Mouse (Mus musculus) spleen, postnatal 14 days (tissue): Measurements from ENCODE around the gene Upk2.

Experiments
- DNase-seq, 2 experiments: peaks; one replicate each; pipeline ENCODE4 v3.0.0; 2021 to 2022; ENCODE audit warnings: low spot score in 2 of 2

Gene Upk2

DNA sequence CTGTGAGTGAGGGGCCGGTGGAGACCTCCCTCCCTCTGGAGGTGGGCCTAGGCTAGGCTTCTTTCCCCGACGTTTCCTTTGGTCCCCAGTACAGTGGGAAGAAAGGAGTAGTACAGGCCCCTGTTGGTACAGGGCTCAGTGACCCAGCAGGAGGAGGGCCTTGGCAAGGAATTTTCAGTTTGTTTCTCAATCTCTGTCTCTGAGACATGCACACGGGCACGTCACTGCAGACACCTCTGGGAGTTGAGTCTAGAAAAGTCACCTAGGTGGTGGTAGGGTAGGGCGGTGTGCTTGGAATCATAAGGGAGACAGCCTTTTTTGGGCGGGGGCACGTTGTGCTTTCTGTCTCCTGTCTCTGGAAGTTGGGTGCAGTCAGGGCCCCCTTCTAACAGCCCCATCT is 33.6 kb upstream of the Upk2 start:
- no peak for DNase-seq

DNA sequence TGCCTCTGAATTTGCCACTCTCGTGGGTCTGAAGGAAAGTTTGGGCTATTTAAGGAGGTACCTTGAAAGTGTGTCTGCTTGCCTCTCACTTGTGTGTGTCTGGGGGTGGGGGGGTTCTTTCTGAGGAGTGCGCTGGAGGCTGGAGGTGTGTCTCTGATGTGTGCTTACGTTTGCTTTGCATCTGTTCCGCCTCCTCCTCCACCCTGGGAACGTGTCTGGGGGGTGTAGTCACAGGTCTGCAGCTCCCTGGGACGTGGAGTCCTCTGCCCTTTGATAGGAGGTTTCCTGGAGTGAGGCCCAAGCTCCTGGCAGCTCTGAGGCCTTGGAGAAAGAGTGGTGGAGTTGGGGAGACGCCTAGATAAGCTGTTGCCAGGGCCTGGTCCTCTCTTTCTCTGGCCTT is 32.7 kb upstream of the Upk2 start:
- peak in 1 of 2 experiments; percentile 5 for DNase-seq

DNA sequence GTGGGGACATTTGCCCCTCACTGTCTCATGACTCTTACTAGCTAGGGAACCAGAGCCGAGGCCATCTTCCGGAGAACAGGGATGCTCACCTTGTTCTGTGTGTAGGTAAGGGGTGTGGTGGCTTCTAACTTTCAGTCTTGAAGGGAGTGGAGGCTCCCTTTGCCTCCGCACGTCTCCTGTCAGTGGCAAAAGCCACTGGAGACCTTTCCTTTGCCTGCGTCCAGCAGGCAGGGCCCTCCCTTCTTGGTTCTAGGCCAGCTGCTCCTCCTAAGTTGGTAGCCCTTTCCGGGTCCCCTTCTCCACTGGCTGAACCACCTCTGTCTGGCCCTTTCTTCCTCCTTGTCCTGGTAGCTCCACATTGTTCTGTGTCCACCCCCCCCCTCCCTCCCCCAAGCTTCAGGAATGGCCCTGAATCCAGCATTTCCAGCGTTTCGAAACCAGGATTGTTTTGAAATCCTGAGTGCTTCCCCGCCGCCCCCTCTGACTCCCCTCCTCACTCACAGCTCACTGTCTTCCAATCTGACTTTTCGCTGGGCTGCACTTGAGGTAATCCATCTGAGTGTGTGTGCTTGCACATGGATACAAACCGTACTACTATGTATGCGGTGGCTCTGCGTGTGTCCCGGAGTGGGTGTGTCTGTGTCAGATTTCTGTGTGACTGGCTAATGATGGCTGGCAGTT is 32.1 kb upstream of the Upk2 start:
- DNase-seq, result peak in 1 of 2 experiments; percentile 5

DNA sequence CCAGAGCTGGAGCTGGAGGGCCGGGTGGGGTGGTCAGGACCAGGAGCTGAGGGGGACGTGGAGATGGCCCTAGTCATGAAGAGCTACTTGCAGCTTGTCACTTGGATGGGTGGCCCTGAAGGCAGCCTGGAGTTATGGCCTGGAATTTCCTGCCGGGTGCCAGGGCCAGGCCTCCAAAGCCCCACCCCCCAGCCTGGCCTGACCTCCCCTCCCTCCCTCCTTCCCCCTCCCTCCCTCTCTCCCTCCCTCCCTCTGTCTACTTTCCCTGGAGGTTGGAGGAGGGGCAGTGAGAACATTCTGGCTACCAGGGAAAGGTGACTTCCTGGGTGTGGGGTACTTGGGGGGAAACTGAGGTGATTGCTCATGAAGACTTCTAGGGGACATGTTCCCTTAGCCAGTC is 31.6 kb upstream of the Upk2 start:
- peak in 1 of 2 experiments; percentile 5 for DNase-seq

DNA sequence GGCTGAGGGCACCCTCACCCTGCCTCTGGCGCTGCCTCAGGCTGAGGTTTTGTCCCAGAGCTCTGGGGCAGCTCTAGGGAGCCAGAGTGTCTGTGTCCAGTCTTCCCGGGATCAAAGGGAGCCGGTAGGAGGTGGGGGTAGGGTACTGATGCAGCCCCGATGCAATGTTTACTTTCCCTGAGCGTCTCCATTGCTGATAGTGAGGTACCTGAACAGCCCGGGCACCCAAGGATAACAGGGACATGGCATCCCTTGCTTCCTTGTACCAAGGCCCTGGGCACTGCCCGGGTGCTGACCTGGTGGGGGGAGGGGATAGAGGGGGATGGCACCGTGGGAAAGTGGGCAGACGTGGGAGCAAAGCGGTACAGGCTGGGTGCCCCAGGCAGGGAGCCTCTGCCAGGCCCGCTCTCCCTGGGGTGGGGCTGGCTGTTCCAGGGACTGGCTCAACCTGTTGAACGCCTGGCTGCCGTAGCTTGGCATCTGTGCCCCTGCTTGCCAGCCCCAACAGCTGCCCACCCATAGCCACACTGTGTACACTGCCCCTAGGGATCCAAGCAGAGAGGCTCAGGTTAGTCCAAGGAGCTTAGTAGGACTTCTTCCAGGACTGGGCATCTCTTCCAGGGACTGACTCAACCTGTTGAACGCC is 30.9 kb upstream of the Upk2 start:
- peak in 1 of 2 experiments; percentile 6 for DNase-seq

DNA sequence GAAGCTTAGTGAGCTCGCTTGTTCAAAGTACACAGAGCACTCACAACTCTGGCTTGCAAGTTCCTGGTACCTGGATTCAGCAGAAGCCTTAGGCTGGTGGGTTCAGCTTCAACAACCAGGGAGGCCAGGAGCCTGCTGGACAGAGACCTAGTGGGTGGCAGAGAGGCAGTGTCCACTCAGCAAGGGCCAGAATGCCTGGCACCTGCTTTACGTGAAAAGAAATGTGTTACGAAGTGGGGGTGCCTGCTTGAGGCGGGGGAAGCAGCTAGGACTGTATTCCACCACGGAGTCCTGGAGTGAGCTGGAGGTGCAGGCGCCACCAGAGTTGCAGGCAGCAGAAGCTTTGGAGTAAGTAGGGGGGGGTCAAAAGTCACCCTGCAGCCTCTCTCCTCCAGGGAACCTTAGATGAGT is 30.3 kb upstream of the Upk2 start:
- DNase-seq, result no peak

DNA sequence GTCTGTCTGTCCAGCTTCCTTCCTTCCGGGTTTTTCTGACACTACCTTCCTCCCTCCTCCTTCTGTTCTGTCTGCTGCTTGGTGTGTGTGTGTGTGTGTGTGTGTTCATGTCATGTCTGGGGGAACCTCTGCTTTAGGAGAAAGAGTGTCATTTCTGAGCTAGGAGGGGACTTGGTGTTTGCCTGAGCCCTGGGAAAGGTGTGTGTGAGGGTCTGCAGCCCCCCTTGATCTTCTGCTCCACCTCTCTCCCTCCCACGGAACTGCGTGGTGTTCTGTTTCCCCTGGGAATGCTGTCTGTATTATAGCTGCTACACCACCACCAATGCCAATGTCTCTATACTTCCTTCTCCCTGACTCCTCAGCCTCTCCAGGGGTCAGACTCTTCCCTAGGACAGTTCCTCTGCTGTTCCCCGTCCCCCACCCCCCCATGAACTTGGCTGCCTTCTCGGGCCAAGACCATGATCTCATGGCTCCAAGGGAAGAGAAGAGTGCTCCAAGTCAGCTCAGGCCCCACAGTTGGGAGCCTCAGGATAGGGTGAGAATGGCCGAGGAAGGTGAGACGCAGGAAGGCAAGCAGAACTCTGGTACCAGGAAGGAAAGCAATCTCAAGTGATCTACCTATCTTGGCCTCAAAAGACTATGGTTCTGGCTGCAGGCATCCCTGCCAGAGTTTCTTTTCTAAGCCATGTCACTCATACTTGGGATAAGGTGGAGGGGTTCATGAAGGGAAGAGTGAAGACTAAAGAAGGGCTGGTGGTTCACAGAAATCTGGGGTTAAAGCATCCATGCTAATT is 29.7 kb upstream of the Upk2 start:
- DNase-seq, result no peak

DNA sequence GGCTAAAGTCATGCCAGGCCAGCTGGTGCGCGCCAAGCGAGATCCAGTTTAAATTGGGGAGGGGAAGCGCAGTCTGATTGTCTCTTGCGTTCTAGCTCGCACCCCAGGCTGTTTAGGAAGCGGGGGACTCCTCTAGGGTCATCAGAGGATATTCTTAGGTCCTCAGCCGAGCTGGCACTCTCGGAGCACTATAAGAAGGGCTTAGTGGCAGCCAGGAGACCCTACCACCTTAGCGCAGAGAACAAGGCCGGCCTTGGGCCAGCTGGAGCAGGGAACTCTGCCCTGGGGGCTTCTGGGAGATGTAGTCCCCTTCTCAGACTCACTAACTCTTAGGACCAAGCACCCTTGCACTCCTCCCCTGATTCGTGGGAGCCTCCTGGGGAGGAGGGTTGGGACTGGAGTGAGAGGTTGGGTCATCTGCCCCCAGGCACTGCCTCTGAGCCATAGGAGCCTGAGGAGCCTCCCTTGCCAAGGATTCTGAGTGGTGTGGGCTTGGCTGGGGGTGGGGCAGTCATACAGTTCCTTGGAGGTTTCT is 28.8 kb upstream of the Upk2 start:
- no peak for DNase-seq

DNA sequence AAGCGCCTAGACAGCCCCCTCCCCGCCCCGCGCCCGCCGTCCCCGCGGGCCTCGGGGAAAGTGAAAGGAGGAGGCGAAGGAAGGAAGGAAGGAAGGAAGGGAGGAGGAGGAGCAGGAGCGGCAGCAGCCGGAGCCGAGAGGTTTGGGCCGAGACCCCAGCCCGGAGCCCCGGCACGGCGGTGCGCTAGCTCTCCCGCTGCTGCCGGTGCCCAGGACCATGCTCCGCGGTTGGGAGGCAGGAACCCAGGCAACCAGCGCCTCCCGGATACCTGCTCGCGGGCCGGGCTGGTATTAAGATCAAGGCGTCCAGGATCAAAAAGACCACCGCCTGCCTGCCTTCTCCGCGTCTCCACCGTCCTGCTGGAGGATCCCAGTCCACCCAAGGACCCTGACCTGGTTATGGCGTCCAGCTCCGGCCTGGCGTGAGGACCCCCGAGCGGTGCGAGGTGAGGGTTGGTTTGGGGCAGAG is 28.3 kb upstream of the Upk2 start:
- no peak for DNase-seq

DNA sequence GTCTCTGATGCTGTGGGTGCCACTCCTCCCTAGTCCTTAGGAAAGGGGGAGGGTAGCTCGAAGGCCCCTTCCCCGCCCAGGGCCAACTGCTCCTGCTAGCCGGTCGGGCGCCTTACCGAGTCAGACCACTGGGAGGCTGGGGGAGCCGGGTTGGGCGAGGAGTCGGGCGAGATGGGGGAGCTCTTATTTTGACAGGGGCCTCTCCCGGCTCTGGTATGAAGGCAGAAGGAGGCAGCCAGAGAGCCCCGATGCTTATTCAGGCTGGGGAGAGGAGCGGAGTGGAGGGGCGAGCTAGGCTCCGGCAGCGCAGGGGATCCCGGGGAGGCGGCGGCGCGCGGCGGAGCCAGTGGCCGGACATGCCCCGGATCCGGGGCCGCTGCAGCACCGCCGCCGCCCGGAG is 27.8 kb upstream of the Upk2 start, which contains the start of gene Bcl9l:
Gene Bcl9l (plus strand): TSS at position 274 of the 400 bp plus-strand sequence.
- peak; percentile 60 to 78 for DNase-seq

DNA sequence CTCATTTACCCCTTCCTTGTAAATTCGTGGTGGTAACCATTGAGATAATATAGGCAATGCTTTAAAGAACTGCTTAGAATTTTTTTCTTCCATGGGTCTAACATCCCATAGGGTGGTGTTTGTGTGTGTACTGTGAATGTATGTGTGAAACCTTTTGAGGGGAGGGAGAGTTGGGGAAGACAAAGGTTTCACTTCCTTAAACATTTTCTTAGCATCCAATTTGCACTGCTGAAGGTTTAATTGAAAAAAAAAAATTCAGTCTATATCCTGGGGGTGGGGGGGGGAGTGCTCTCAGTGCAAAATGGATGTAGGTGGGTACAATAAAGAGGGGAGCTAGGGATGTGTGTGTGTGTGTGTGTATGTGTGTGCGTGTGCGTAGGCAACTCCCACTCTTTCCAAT is 27.3 kb upstream of the Upk2 start:
- no peak for DNase-seq

DNA sequence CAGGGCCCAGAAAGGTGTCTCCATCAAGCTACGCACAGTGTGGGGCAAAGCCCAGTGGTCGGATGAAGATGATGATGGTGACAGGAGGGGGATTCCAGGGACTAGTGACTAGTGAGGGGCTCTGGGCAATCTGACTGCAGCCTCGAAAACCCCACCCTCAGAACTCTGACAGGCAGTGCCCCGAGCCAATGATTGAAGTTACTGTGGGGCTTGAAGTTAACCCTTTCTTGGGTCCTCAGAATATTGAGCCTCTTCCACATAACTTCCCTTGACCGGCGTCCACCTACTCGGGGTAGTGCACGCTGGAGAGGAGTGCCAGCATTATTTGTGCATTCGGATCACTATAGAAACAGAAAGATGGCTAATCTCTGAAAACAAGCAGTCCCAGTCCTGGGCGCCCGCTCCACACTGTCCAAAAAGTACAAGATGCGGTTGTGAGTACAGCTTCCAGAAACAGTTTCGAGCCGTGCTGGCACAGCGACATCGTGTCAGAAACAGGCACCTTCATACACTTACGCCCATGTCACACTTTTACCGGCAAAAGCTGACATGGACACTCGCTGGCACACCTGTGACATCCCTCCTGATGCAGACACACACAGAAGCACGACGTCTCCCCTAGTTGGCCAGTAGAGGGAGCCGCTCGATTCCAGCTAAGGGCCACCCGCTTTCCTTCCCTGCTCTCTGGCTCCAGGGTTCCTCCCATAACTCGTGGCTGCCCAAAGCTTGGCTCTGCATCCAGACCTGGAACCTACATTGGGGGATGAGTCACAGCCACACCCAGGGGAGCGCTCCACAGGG is 25.1 kb upstream of the Upk2 start:
- peak; percentile 50 to 53 for DNase-seq

DNA sequence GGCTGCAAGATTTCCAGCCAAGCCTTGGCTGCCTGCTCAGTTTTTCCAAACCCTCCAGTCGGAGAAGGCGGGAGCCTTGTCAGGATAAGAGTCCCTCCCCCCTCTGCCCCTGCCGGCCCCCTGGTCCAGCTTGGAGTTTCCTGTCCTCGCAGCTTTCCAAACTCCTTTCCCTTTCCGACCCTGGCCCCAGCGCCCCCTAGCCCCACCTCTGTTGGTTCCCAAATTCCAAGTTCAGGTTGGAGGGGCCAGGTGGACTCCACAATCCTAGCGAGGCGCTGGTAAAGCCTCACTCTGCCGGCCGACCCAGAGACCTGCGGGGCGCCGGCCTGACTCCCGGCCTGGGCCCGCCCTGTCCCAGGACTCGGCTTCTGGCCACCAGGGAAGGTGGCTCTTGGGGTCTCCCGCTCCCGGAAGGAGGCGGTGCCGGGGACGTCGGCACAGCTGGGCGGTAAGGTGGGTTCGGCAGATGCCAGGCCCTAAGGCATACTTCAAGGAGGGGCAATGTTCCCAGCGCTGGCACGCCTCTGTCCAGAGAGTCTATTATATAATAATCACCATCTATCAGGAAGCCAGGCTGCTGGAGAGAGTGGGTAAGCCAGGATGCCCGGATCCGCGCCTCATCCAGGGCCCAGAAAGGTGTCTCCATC is 24.3 kb upstream of the Upk2 start:
- no peak for DNase-seq

DNA sequence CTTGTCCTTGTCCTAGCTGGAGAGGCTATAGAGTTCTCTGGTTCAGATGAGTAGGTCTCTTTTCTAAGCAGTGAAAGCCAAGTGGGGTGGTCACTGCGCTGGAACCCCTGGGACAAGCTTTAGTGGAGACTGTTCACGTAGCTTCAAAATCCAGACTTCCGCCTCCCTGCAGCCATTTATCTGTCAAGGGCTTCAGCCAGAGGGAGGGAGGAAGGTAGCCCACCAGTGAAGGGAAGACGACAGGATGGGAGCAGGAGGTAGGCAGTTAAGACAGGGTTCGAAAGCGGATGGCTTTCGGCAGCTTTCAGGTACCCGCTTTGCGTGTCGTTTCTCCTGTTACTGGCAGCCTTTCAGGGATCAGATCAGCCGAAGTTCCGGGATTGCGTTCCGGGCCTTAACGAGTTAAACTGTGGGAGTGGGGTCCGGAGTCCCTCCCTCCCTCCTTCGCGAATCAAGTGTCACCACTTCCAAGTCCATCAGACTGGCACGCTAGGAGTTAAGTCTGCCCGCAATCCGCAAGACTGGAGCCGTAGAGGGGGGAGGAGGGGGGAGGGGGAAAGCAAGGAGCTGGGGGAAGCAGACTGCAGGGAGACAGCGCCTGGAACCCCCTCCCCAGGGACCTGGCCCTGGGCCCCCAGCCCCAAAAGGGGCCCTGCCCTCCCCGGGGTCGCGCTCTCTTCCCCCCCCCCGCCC is 23.6 kb upstream of the Upk2 start:
- no peak for DNase-seq

DNA sequence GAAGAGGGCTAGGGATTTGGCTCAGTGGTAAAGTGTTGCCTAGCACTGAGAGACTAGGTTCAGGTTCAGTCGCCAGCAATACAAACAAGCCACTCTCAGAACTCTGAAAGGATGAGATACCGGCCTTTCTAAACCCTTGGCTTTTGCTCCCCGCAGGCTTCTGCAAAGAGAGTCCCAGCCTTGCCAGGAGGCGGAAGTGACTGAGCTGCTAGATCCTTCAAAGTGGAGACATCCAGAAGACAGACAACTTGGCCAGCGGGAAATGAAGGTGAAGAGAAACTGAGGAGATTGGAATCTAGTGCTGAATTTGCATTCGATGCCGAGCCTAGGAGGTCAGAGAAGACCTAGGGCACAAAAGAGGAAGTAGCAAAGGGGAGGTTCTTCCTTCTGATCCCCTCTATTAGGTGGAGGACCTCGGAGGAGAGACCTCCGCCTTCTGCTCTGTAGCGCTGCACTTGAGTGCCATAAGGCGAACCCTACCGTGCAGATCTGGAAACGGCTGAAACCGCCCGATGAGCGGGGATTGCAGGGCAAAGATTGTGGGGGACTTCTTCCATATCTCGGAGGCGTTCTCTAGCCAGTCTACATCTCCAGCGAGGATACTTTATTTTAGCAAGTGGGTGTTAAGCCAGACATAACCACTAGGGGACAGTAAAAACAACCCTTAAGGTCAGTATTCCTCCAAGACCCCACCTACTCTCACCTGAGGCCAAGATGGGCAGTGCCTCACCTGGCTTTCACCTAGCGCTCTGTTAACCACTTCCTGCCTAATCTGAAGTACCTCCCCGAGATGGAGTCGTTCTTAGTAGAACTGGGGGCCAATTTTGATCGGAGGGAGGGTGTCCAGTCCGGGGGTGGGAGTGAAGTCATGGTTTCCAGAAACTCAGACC is 22.8 kb upstream of the Upk2 start:
- no peak for DNase-seq

DNA sequence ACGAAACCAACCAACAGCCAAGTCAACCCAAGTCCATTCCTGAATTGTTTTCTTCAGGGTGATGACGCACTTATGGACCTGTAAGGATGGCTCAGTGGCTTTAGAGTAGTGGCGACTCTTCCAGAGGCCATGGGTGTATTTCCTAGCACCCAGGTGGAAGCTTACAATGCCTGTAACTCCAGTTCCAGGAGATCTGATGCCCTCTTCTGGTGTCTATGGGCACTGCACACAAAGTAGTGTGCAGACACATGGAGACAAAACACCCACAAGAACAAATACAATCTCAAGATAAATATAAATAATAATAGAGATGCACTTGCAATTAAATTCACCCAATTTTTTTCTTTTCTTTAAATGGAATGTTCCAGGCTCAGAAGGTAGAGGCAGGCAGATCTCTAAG is 21.2 kb upstream of the Upk2 start:
- no peak for DNase-seq

DNA sequence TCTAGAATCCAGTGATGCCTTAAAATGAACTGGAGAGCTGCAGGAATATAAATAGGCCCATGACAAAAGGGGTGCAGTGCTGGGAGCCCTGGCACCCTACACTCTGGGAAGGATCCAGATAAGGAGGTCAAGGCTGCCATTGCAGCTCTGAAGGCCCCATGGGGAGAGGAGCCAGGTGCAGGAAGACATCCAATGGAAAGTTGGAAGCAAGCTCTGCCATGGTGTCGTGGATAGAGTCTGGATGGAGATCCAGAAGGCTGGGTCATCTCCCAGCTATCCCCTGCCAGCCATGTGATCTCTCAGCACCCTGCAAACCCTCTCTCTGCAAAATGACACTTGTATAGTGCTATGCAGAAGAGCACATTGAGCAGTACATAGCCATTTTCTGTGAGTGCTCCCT is 19.6 kb upstream of the Upk2 start:
- DNase-seq, result no peak

DNA sequence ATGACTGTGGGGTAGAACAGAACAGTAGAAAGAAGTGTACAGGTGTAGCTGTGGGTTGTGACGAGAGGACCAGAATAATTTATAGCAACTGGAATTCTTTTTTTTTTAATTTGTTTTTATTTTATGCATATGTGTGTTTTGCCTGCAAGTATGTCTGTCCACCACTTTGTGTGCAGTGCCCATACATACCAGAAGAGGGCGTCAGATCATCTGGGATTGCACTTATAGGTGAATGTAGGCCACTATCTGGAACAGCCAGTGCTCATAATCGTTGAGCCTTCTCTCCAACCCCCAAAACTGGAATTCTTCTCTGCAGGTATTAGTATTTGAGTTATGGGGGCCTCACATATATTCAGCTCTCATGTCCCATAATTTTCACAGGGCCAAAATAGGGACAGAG is 18.4 kb upstream of the Upk2 start:
- DNase-seq, result no peak

DNA sequence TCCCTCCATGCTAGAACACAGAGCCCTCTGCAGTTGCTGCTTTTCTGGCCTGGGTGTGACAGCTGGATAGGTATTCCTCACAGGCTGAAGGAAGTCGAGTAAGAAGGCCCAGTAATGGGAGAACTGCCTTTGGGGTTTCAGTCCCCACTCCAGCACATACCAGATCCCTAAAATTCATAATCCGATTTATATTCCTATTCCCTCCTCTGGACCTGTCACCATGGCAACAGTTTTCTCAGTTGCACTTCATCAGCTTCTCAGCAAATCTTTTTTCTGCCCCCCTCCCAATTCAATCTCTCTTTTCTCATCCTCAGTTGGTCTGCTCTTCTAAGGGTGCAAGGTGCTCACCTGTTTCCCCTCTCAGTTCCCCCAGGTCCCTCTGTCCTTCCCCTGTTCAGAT is 14.0 kb upstream of the Upk2 start:
- no peak for DNase-seq
